Mouse (Mus musculus) heart, adult 2 months (tissue): ENCODE measurements at regions not wholly inside any gene's neighbourhood (a gene's known extent, or its start where the extent isn't known, plus 50 kb on each side); places are given as distances from the start of the nearest gene placed in this dataset.
A peak's percentile ranks its signal among the peaks of the same experiment; 100 is the strongest.

Experiments used
- DNase-seq, 2 experiments: peaks; one replicate each; pipeline ENCODE4 v3.0.0; 2021
- H3K27ac ChIP-seq: fragments of 200-600 bp; 2 replicates; pipeline ENCODE4 v1.8.1; 2022
- H3K27me3 ChIP-seq: fragments of 200-500 bp; 2 replicates; pipeline ENCODE4 v1.6.1; 2012; ENCODE audit warnings: mild to moderate bottlenecking, low read length, inconsistent platforms, mixed read lengths; ENCODE audit not compliant: control insufficient read depth, insufficient read depth
- H3K36me3 ChIP-seq: fragments of 200-500 bp; 2 replicates; pipeline ENCODE4 v1.6.1; 2012; ENCODE audit warnings: low read length, inconsistent platforms; ENCODE audit not compliant: control insufficient read depth, insufficient read depth
- H3K4me1 ChIP-seq: fragments of 200-500 bp; 2 replicates; pipeline ENCODE4 v1.6.1; 2011; ENCODE audit warnings: low read length; ENCODE audit not compliant: control insufficient read depth, insufficient read depth
- H3K4me3 ChIP-seq: fragments of 200-600 bp; 2 replicates; pipeline ENCODE4 v1.8.1; 2022
- H3K79me2 ChIP-seq: fragments of 200-500 bp; replicated peaks from 2 replicates; pipeline ENCODE4 v1.6.1; 2012; ENCODE audit warnings: mild to moderate bottlenecking, inconsistent platforms, low read length, moderate library complexity, mixed read lengths; ENCODE audit not compliant: control insufficient read depth, insufficient read depth
- H3K9ac ChIP-seq: fragments of 200-500 bp; 2 replicates; pipeline ENCODE4 v1.6.1; 2012; ENCODE audit warnings: low read depth, mild to moderate bottlenecking, control low read depth, inconsistent platforms, low read length, mixed read lengths
- CTCF ChIP-seq: fragments of 200-600 bp; IDR thresholded peaks from 2 replicates; pipeline ENCODE4 v1.8.1; 2022; ENCODE audit warnings: antibody characterized with exemption, mild to moderate bottlenecking, moderate library complexity
- EP300 ChIP-seq: fragments of 200-500 bp; IDR thresholded peaks from 2 replicates; pipeline ENCODE4 v1.6.1; 2011; ENCODE audit warnings: low read depth, low read length, control low read depth; ENCODE audit not compliant: insufficient read depth
- POLR2A ChIP-seq: fragments of 200-500 bp; IDR thresholded peaks from 2 replicates; pipeline ENCODE4 v1.6.1; 2011; ENCODE audit warnings: mild to moderate bottlenecking, low read depth, low read length, control low read depth; ENCODE audit not compliant: insufficient read depth
- WGBS: fragments of 180-500 bp; shearing (Covaris S2); methylation state at CpG from one replicate; pipeline ENCODE4 v1.1.7; 2018; 5-methylcytosine and 5-hydroxymethylcytosine counted together
- intact Hi-C: fragments of 180-260 bp; cut with DNase I; formaldehyde crosslinking; loops from one replicate; pipeline ENCODE4 v1.15.1; 2025

- Histone ChIP-seq H3K27me3 (no peaks in the 10 kb centered on the region), H3K9ac (no peak overlapping the region), H3K27ac (no peak overlapping the region), H3K4me1 (no peaks in the 10 kb centered on the region), H3K36me3 (no peaks in the 10 kb centered on the region), H3K4me3 (no peak overlapping the region), H3K79me2 (no peaks in the 10 kb centered on the region)
- TF ChIP-seq EP300: no peak
- WGBS: 70% methylated on average over 6 of the region's 6 CpGs
- DNase-seq: no peak
- intact Hi-C loops: no loop called here
Observed at GRCm38 (mm10) chr13:48338561-48338960, 77.5 kb downstream of the Id4 start.

DNA sequence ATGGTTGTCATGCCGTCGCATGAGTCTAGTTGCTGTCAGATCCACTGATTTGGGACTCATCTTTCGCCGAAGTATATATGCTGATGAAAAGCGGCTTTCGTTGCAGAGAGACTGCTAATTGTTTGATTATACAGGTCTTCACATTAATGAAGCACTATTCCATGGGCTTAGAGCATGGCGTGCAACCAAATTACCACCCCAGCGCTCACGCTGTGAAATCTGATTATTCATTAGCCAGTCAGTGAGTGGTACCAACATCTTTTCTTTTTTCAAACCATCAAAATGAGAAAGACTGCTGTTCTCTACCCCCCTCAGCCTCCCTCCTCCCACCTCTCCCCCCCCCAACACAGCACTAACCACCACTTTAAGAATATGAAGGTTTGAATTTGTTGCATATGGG lies 89.1 kb downstream of the Id4 start:
- Histone ChIP-seq H3K79me2 (no peaks in the 10 kb centered on the region), H3K36me3 (no peaks in the 10 kb centered on the region), H3K4me1 (no peaks in the 10 kb centered on the region), H3K9ac (no peak overlapping the region), H3K4me3 (no peak overlapping the region), H3K27me3 (no peaks in the 10 kb centered on the region; the same call in 1 of the 2 replicates), H3K27ac (no peak overlapping the region)
- 92% methylated on average over 9 of the region's 9 CpGs for WGBS
- intact Hi-C loops: no loop called here
- TF ChIP-seq EP300 (no peak), CTCF (no peak), POLR2A (no peak)
- no peak for DNase-seq

- H3K4me1 ChIP-seq: no peaks in the 10 kb centered on the region
- no peaks in the 10 kb centered on the region for H3K36me3 ChIP-seq
- 33% methylated on average over 11 of the region's 11 CpGs for WGBS
- H3K4me3 ChIP-seq: no peak overlapping the region
- TF ChIP-seq POLR2A: no peak
- TF ChIP-seq EP300: no peak
- TF ChIP-seq CTCF: no peak
- intact Hi-C loops: no loop called here
- no peak overlapping the region for H3K27ac ChIP-seq
- H3K27me3 ChIP-seq: no peaks in the 10 kb centered on the region
- no peak overlapping the region for H3K9ac ChIP-seq
- H3K79me2 ChIP-seq: no peaks in the 10 kb centered on the region
- no peak for DNase-seq
Observed at GRCm38 (mm10) chr13:48350955-48351354, 89.9 kb downstream of the Id4 start.

DNA sequence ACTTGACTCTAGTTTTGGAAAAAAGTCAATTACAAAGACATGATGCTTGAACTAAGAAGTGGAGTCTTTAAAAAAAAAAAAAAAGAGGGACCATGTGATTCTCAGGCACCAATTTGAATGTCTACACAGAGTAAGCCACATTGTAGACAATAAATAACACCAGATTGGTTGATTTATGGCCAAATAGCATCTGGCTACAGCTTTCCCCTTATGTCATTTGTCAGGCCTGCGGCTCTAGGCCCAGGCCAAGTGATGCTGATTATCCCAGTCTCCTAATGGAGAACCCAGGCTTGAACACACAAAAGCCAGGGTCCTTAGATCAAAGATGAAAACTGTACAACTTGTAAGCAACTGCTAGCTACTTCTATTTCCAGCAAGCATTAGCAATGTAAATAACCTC lies 96.1 kb downstream of the Id4 start:
- Histone ChIP-seq H3K36me3 (no peaks in the 10 kb centered on the region), H3K27ac (no peak overlapping the region), H3K4me3 (no peak overlapping the region), H3K9ac (no peak overlapping the region), H3K4me1 (no peaks in the 10 kb centered on the region), H3K79me2 (no peaks in the 10 kb centered on the region), H3K27me3 (no peaks in the 10 kb centered on the region)
- no peak for DNase-seq
- intact Hi-C loops: no loop called here
- WGBS: 87% methylated on average over 1 of the region's 1 CpGs
- TF ChIP-seq EP300 (no peak), CTCF (no peak), POLR2A (no peak)

- Histone ChIP-seq H3K27ac (no peak overlapping the region), H3K36me3 (no peaks in the 10 kb centered on the region), H3K79me2 (no peaks in the 10 kb centered on the region), H3K4me3 (no peak overlapping the region), H3K4me1 (no peaks in the 10 kb centered on the region), H3K27me3 (no peaks in the 10 kb centered on the region), H3K9ac (no peak overlapping the region)
- intact Hi-C loops: no loop called here
- peak in 1 of 2 experiments; percentile 11 for DNase-seq
- no peak for TF ChIP-seq EP300
- TF ChIP-seq POLR2A: no peak
- no peak for TF ChIP-seq CTCF
- WGBS: 78% methylated on average over 7 of the region's 7 CpGs
Observed at GRCm38 (mm10) chr13:48357640-48358039, 96.6 kb downstream of the Id4 start.

GRCm38 (mm10) chr13:48371060-48371459 lies 110.0 kb downstream of the Id4 start:
- TF ChIP-seq POLR2A (no peak), EP300 (no peak)
- Histone ChIP-seq H3K27me3 (no peaks in the 10 kb centered on the region), H3K27ac (no peak overlapping the region), H3K79me2 (no peaks in the 10 kb centered on the region), H3K4me1 (no peaks in the 10 kb centered on the region), H3K9ac (no peak overlapping the region), H3K4me3 (no peak overlapping the region), H3K36me3 (no peaks in the 10 kb centered on the region)
- no peak for DNase-seq
- intact Hi-C loops: no loop called here
- 79% methylated on average over 9 of the region's 9 CpGs for WGBS
